Mouse (Mus musculus): Measurements from ENCODE around the gene Nemf. TPM values are rescaled to one million over a fixed set of nuclear protein-coding genes. Genes with fewer than 3 reads are reported as not detected.

The Nemf gene
- polyA plus RNA-seq, 1 experiment from 2014 or later = 69.9 TPM

DNA sequence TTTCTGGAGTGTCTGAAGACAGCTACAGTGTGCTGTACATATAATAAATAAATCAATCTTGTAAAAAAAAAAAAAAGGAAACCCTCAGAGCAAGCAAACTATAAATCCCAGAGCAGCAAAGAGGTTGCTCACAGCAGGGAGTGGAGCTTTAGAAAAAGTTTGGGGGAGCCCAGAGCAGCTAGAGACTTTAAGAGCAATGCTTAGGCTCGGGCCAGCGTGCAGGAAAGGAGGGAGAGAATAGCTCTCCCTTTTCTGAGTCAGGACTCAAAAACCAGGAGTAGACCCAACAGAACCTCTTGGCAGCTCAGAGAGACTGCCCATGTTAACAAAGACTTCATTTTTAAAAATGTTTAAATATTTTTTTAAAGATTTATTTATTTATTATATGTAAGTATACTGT is 88.0 kb downstream of the Nemf start:
- Histone ChIP-seq H3K4me1 (ENCODE audit: control insufficient read depth, insufficient read depth, low read length) (no peaks in the 10 kb centered on the region), H3K27ac (ENCODE audit: low read depth, low read length) (no peak overlapping the region), H3K4me2 (no peak overlapping the region), H3K36me3 (ENCODE audit: control insufficient read depth, insufficient read depth, low read length) (no peaks in the 10 kb centered on the region), H3K9ac (ENCODE audit: low read depth, low read length) (no peak overlapping the region), H3K9me3 (replicated peaks; ENCODE audit: control insufficient read depth, low read length) (no peaks in the 10 kb centered on the region), H3K4me3 (ENCODE audit: low read depth, low read length) (no peak overlapping the region), H3K27me3 (ENCODE audit: control insufficient read depth, insufficient read depth, low read length) (no peaks in the 10 kb centered on the region)
- WGBS (ENCODE audit: insufficient replicate concordance) = 76% methylated on average over 2 of the region's 2 CpGs
- ATAC-seq (replicated peaks; ENCODE audit: insufficient number of reproducible peaks, low FRiP score, low TSS enrichment) = no peak

DNA sequence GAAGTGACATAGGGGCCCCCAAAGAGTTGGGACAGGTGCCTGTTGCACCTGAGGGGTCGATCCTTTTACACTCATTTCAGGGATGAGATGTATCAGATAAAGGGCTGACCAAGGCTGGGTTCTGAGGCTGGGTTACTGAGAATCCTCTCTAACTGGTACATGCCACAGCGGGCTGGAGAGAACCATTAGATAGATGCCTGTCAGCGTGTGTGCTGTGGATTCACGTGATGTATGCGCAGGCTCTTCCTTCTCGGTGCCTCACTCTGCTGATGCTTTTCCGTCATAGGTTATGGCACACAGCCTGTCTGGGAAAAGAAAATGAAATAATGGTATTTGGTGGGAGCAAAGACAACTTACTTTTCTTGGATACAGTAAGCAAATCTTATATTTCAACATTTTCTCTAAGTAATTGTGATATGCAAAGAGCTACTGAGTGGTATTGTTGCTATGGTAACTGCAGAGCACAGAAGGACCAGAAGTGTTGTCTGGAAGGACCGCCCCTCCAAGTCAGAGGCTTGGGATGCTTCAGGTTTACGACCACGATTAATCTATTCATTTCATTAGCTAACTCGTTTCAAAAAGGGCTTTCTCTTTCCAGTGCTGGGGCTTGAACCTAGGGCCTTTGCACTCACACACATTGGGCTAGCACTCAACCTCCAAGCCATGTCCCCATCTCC is 88.9 kb downstream of the Nemf start:
- Histone ChIP-seq H3K27me3 (ENCODE audit: control insufficient read depth, insufficient read depth, low read length) (no peaks in the 10 kb centered on the region), H3K9me3 (replicated peaks; ENCODE audit: control insufficient read depth, low read length) (no peaks in the 10 kb centered on the region), H3K36me3 (ENCODE audit: control insufficient read depth, insufficient read depth, low read length) (no peaks in the 10 kb centered on the region), H3K27ac (ENCODE audit: low read depth, low read length) (no peak overlapping the region), H3K4me1 (ENCODE audit: control insufficient read depth, insufficient read depth, low read length) (no peaks in the 10 kb centered on the region), H3K4me3 (ENCODE audit: low read depth, low read length) (no peak overlapping the region), H3K9ac (ENCODE audit: low read depth, low read length) (no peak overlapping the region), H3K4me2 (no peak overlapping the region)
- ATAC-seq (replicated peaks; ENCODE audit: insufficient number of reproducible peaks, low FRiP score, low TSS enrichment) = no peak
- 79% methylated on average over 11 of the region's 11 CpGs for WGBS (ENCODE audit: insufficient replicate concordance)

DNA sequence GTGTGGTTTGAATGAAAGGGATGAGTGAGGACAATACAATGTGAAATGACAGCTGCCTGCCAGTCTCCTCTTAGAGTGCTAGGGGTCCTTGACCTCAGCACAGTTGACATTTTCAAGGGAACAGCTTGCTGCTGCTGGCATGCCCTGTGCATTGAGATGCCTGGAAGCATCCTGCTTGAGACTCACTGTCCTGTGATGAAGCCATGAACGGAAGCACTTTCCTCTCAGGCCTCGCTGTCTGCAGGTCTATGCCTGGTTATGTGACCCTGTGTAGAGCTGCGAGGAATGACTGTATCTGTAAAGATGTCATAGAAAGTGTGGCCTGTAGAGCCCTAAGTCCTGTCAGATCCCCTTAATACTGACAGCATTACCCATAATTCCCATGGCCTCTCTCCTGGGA is 91.9 kb downstream of the Nemf start:
- Histone ChIP-seq H3K4me1 (ENCODE audit: control insufficient read depth, insufficient read depth, low read length) (no peaks in the 10 kb centered on the region), H3K27ac (ENCODE audit: low read depth, low read length) (no peak overlapping the region), H3K36me3 (ENCODE audit: control insufficient read depth, insufficient read depth, low read length) (no peaks in the 10 kb centered on the region), H3K27me3 (ENCODE audit: control insufficient read depth, insufficient read depth, low read length) (no peaks in the 10 kb centered on the region), H3K9ac (ENCODE audit: low read depth, low read length) (no peak overlapping the region), H3K9me3 (replicated peaks; ENCODE audit: control insufficient read depth, low read length) (no peaks in the 10 kb centered on the region), H3K4me2 (no peak overlapping the region), H3K4me3 (ENCODE audit: low read depth, low read length) (no peak overlapping the region)
- no peak for ATAC-seq (replicated peaks; ENCODE audit: insufficient number of reproducible peaks, low FRiP score, low TSS enrichment)
- 73% methylated on average over 3 of the region's 3 CpGs for WGBS (ENCODE audit: insufficient replicate concordance)

DNA sequence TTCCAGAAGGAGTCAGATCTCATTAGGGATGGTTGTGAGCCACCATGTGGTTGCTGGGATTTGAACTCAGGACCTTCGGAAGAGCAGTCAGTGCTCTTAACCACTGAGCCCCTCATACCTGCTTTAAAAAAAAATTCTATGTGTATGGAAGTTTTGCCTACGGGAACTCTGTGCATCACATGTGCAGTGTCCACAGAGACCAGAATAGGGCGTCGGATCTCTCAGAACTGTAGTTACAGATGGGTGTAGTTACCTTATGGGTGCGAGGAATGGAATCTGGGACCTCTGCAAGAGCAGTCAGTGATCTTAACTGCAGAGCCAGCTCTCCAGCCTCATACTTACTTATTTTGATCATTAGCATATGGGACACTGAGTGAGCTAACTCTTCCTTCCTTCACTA is 94.7 kb downstream of the Nemf start:
- no peak overlapping the region for H3K4me2 ChIP-seq
- no peaks in the 10 kb centered on the region for H3K9me3 ChIP-seq (replicated peaks; ENCODE audit: control insufficient read depth, low read length)
- no peak overlapping the region for H3K4me3 ChIP-seq (ENCODE audit: low read depth, low read length)
- WGBS (ENCODE audit: insufficient replicate concordance) = 88% methylated on average over 5 of the region's 5 CpGs
- H3K9ac ChIP-seq (ENCODE audit: low read depth, low read length) = no peak overlapping the region
- ATAC-seq (replicated peaks; ENCODE audit: insufficient number of reproducible peaks, low FRiP score, low TSS enrichment) = no peak
- H3K27ac ChIP-seq (ENCODE audit: low read depth, low read length) = no peak overlapping the region
- no peaks in the 10 kb centered on the region for H3K27me3 ChIP-seq (ENCODE audit: control insufficient read depth, insufficient read depth, low read length)
- H3K4me1 ChIP-seq (ENCODE audit: control insufficient read depth, insufficient read depth, low read length) = no peaks in the 10 kb centered on the region
- no peaks in the 10 kb centered on the region for H3K36me3 ChIP-seq (ENCODE audit: control insufficient read depth, insufficient read depth, low read length)

Small RNA genes within 50 kb of the gene (microRNA-seq; reads per million reads assigned to microRNA genes)
- not detected for gene Gm47299 (ENCODE audit: borderline number of aligned reads)
- not detected for gene Gm47305 (ENCODE audit: borderline number of aligned reads)

Other genes starting within 250 kb of the Nemf start
- gene Rps29, start 198.0 kb downstream of the Nemf start, polyA plus RNA-seq (2014; fragmentation: Nextera tagmentation; extraction: Ambion mirVana) = 1,249 and 1,400 TPM in 2 replicates
- 17.1 and 20.8 TPM in 2 replicates for gene Lrr1, start 188.4 kb downstream of the Nemf start, polyA plus RNA-seq (2014; fragmentation: Nextera tagmentation; extraction: Ambion mirVana)
- 539 and 559 TPM in 2 replicates for gene Rpl36al, start 173.1 kb downstream of the Nemf start, polyA plus RNA-seq (2014; fragmentation: Nextera tagmentation; extraction: Ambion mirVana)
- 35.3 and 37.3 TPM in 2 replicates for gene Mgat2, start 173.0 kb downstream of the Nemf start, polyA plus RNA-seq (2014; fragmentation: Nextera tagmentation; extraction: Ambion mirVana)
- gene Gm49383, start 160.1 kb downstream of the Nemf start, polyA plus RNA-seq (2014; fragmentation: Nextera tagmentation; extraction: Ambion mirVana) = 19.0 and 20.9 TPM in 2 replicates
- 6.2 and 9.2 TPM in 2 replicates for gene Dnaaf2, start 158.7 kb downstream of the Nemf start, polyA plus RNA-seq (2014; fragmentation: Nextera tagmentation; extraction: Ambion mirVana)
- gene Gm49384, start 152.9 kb downstream of the Nemf start, polyA plus RNA-seq (2014; fragmentation: Nextera tagmentation; extraction: Ambion mirVana) = 22.1 and 22.2 TPM in 2 replicates
- 20.7 and 22.2 TPM in 2 replicates for gene Pole2, start 129.0 kb downstream of the Nemf start, polyA plus RNA-seq (2014; fragmentation: Nextera tagmentation; extraction: Ambion mirVana)
- gene Klhdc1, start 116.0 kb downstream of the Nemf start, polyA plus RNA-seq (2014; fragmentation: Nextera tagmentation; extraction: Ambion mirVana) = 7.7 and 8.9 TPM in 2 replicates
- 151 and 157 TPM in 2 replicates for gene Klhdc2, start 60.5 kb downstream of the Nemf start, polyA plus RNA-seq (2014; fragmentation: Nextera tagmentation; extraction: Ambion mirVana)
- gene Arf6, start 15.0 kb upstream of the Nemf start, polyA plus RNA-seq (2014; fragmentation: Nextera tagmentation; extraction: Ambion mirVana) = 38.0 and 41.6 TPM in 2 replicates
- gene Gm9887, start 15.3 kb upstream of the Nemf start, polyA plus RNA-seq (2014; fragmentation: Nextera tagmentation; extraction: Ambion mirVana) = 1.3 and 1.5 TPM in 2 replicates
- 22.8 and 25.3 TPM in 2 replicates for gene Vcpkmt, start 225.9 kb upstream of the Nemf start, polyA plus RNA-seq (2014; fragmentation: Nextera tagmentation; extraction: Ambion mirVana)

Measured in heart, embryonic 11.5 days (tissue).